Mouse (Mus musculus) midbrain, postnatal 0 days (tissue): ENCODE data around the gene Prn. TPM values are rescaled to one million over a fixed set of nuclear protein-coding genes. Genes with fewer than 3 reads are reported as not detected.

Experiments
- ATAC-seq: fragments of 200-750 bp; cut with Nextera tagmentation; 2 replicates; pipeline ENCODE4 v1.8.0; 2017; ENCODE audit warnings: moderate number of reproducible peaks, mild to moderate bottlenecking, moderate TSS enrichment, moderate library complexity; ENCODE audit not compliant: low FRiP score
- DNase-seq: peaks from one replicate; pipeline ENCODE4 v3.0.0-alpha.2; 2015; ENCODE audit warnings: low spot score
- H3K27ac ChIP-seq: fragments of 300-500 bp; sonication (generic); 2 replicates; pipeline ENCODE4 v1.5.1; 2014; ENCODE audit warnings: low read depth, mild to moderate bottlenecking, low read length, mixed read lengths
- H3K27me3 ChIP-seq: fragments of 300-500 bp; sonication (generic); 2 replicates; pipeline ENCODE4 v1.6.1; 2014; ENCODE audit warnings: low read length, control low read depth, mixed read lengths; ENCODE audit not compliant: insufficient read depth
- H3K36me3 ChIP-seq: fragments of 300-500 bp; sonication (generic); 2 replicates; pipeline ENCODE4 v1.6.1; 2014; ENCODE audit warnings: low read length, control low read depth, mixed read lengths; ENCODE audit not compliant: insufficient read depth
- H3K4me1 ChIP-seq: fragments of 300-500 bp; sonication (generic); 2 replicates; pipeline ENCODE4 v1.6.1; 2014; ENCODE audit warnings: mild to moderate bottlenecking, control low read depth, antibody characterized with exemption, low read length, mixed read lengths; ENCODE audit not compliant: insufficient read depth
- H3K4me2 ChIP-seq: fragments of 300-500 bp; sonication (generic); 2 replicates; pipeline ENCODE4 v1.6.1; 2014; ENCODE audit warnings: low read depth, mild to moderate bottlenecking, low read length, mixed read lengths; ENCODE audit not compliant: poor library complexity, severe bottlenecking
- H3K4me3 ChIP-seq: fragments of 300-500 bp; sonication (generic); 2 replicates; pipeline ENCODE4 v1.5.1; 2014; ENCODE audit warnings: low read depth, mild to moderate bottlenecking, low read length, moderate library complexity
- H3K9ac ChIP-seq: fragments of 300-500 bp; sonication (generic); replicated peaks from 2 replicates; pipeline ENCODE4 v1.6.1; 2014; ENCODE audit warnings: mild to moderate bottlenecking, low read length, moderate library complexity, mixed read lengths; ENCODE audit not compliant: poor library complexity, severe bottlenecking
- H3K9me3 ChIP-seq: fragments of 300-500 bp; sonication (generic); 2 replicates; pipeline ENCODE4 v1.6.1; 2016; ENCODE audit warnings: low read length, control low read depth
- CTCF ChIP-seq: IDR thresholded peaks from 2 replicates; pipeline ENCODE4 v1.5.1; 2016; ENCODE audit warnings: antibody characterized with exemption, mild to moderate bottlenecking
- WGBS: fragments of 180-500 bp; shearing (Covaris S2); extraction: QIAGEN DNeasy Blood & Tissue Kit; methylation state at CpG from one replicate; pipeline ENCODE4 v1.1.7; 2014; 5-methylcytosine and 5-hydroxymethylcytosine counted together
- polyA plus RNA-seq: library from polyadenylated mRNA; unstranded; fragments of >200 nt; fragmentation: Nextera tagmentation; extraction: Ambion mirVana; gene quantifications from 2 replicates; pipeline ENCODE4 v1.2.1, GENCODE M21; 2015
- total RNA-seq: library from RNA; depleted of rRNA; stranded (reverse); fragments of >200 nt; gene quantifications from 2 replicates; pipeline ENCODE4 v1.2.3, GENCODE M21; 2014

Prn gene
- total and polyA plus RNA-seq, 2 experiments from 2014 or later: not detected

DNA sequence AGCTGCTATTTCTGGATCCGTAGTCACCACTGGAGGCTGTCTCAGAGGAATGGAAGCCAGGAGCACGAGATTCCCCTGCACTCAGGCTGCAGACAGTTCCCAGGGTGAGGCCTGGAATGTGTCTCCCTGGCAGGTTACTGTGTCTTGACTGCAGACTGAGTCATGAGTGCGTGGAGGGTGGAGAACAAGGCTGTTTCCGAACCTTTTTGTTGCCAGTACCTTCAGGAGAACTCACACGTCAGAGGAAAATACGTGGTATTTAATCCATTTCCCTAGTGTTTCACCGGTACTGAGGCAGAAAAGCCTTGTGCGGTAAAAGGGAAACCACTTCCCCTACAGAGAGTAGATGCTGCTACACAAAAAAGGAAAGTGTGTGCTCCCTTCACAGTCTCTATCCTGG, 6.9 kb upstream of the Prn start:
- Histone ChIP-seq H3K4me2 (no peak overlapping the region), H3K27ac (no peak overlapping the region), H3K9me3 (no peaks in the 10 kb centered on the region), H3K27me3 (no peaks in the 10 kb centered on the region), H3K4me3 (no peak overlapping the region), H3K4me1 (no peaks in the 10 kb centered on the region), H3K36me3 (no peaks in the 10 kb centered on the region), H3K9ac (no peak overlapping the region)
- no peak for DNase-seq
- TF ChIP-seq CTCF: no peak
- 48% methylated on average over 8 of the region's 8 CpGs for WGBS
- ATAC-seq: no peak

DNA sequence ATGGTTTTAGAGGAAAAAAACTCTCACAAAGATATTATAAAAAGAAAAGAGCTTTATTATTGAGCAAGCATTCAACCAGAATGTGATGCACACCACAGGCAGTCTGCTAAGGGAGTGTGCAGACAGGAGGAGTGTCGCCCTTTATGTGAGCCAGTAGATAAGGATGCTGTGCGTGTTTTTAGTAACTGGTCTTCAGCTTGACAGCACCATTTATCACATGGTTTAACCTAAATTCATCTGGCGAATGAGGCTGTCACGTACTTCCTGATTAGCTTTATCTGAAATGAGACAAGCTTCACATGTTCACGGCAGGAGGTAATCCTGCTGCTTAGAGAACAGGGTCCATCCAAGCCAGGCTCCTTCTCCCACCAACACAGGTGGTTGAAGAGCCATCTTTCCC, 4.7 kb upstream of the Prn start:
- H3K36me3 ChIP-seq: no peaks in the 10 kb centered on the region
- DNase-seq (no peak), ATAC-seq (no peak)
- no peak overlapping the region for H3K9ac ChIP-seq
- H3K4me3 ChIP-seq: no peak overlapping the region
- no peaks in the 10 kb centered on the region for H3K9me3 ChIP-seq
- no peak for TF ChIP-seq CTCF
- no peak overlapping the region for H3K4me2 ChIP-seq
- 57% methylated on average over 5 of the region's 5 CpGs for WGBS
- no peaks in the 10 kb centered on the region for H3K4me1 ChIP-seq
- no peaks in the 10 kb centered on the region for H3K27me3 ChIP-seq
- no peak overlapping the region for H3K27ac ChIP-seq

GRCm38 (mm10) chr2:131905776-131906175, 4.0 kb upstream of the Prn start:
- no peaks in the 10 kb centered on the region for H3K36me3 ChIP-seq
- no peaks in the 10 kb centered on the region for H3K9me3 ChIP-seq
- DNase-seq: no peak
- no peak for ATAC-seq
- H3K4me1 ChIP-seq: no peaks in the 10 kb centered on the region
- H3K27me3 ChIP-seq: no peaks in the 10 kb centered on the region
- no peak overlapping the region for H3K9ac ChIP-seq
- TF ChIP-seq CTCF: no peak
- no peak overlapping the region for H3K4me3 ChIP-seq
- WGBS: 87% methylated on average over 6 of the region's 6 CpGs
- no peak overlapping the region for H3K4me2 ChIP-seq
- no peak overlapping the region for H3K27ac ChIP-seq

- Histone ChIP-seq H3K4me2 (no peak overlapping the region), H3K36me3 (no peaks in the 10 kb centered on the region), H3K27ac (no peak overlapping the region), H3K4me3 (no peak overlapping the region), H3K9me3 (no peaks in the 10 kb centered on the region), H3K27me3 (no peaks in the 10 kb centered on the region), H3K4me1 (peaks cover 5% of the 10 kb centered on the region), H3K9ac (no peak overlapping the region)
- ATAC-seq: no peak
- WGBS: 94% methylated on average over 3 of the region's 3 CpGs
- no peak for DNase-seq
- no peak for TF ChIP-seq CTCF
Observed at GRCm38 (mm10) chr2:131906266-131906665, 3.5 kb upstream of the Prn start.

DNA sequence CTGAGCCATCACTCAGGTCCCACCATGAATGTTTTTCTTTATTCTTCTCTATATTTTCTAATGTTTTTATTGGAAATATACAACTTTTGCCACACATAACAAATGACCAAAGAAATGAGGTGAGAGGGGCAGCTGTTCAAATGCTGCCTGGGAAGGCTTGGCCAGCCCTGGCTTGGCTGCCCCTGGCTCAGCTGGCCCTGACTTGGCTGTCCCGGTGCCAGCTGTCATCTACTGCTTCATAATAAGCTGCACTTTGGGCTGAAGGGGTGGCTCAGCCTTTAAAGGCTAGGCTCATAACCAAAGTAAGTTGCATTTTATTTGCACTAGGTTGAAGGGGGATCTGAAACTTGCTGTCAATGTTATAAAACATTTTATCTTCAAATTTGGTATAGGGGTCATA, 2.9 kb upstream of the Prn start:
- no peaks in the 10 kb centered on the region for H3K27me3 ChIP-seq
- H3K27ac ChIP-seq: no peak overlapping the region
- peaks cover 9% of the 10 kb centered on the region for H3K4me1 ChIP-seq
- no peaks in the 10 kb centered on the region for H3K36me3 ChIP-seq
- no peak overlapping the region for H3K9ac ChIP-seq
- no peak for TF ChIP-seq CTCF
- no peaks in the 10 kb centered on the region for H3K9me3 ChIP-seq
- ATAC-seq (no peak), DNase-seq (no peak)
- WGBS: 71% methylated on average over 1 of the region's 1 CpGs
- H3K4me2 ChIP-seq: no peak overlapping the region
- no peak overlapping the region for H3K4me3 ChIP-seq

DNA sequence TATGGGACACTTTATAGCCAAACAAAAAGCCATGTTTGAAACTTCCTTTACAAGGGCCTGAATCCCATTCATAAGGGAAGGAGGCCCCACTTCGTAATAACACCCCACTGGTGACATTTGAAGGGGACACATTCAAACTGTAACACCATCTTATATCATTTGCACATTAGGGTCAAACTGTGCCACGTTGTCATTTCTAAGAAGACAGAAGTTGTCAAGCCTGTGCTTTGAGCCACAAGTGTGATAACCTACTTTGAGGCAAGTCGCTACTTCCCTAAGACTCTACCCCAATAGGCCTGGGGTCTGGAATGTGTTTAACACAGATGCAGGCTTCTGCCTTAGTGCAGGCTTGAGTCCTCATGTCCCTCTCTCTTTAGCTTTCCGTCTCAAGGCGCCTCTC, 2.4 kb upstream of the Prn start:
- DNase-seq (no peak), ATAC-seq (no peak)
- no peaks in the 10 kb centered on the region for H3K36me3 ChIP-seq
- WGBS: 87% methylated on average over 5 of the region's 5 CpGs
- H3K9me3 ChIP-seq: no peaks in the 10 kb centered on the region
- no peaks in the 10 kb centered on the region for H3K27me3 ChIP-seq
- no peak overlapping the region for H3K27ac ChIP-seq
- no peak overlapping the region for H3K4me3 ChIP-seq
- no peak for TF ChIP-seq CTCF
- H3K4me1 ChIP-seq: peaks cover 11% of the 10 kb centered on the region
- no peak overlapping the region for H3K4me2 ChIP-seq
- no peak overlapping the region for H3K9ac ChIP-seq
